Mouse (Mus musculus): ENCODE measurements around the gene Lemd1. TPM values are rescaled to one million over a fixed set of nuclear protein-coding genes. Genes with fewer than 3 reads are reported as not detected.
A peak's percentile ranks its signal among the peaks of the same experiment; 100 is the strongest.

The Lemd1 gene
- polyA plus RNA-seq, 1 experiment from 2014 or later, result 17.6 TPM

DNA sequence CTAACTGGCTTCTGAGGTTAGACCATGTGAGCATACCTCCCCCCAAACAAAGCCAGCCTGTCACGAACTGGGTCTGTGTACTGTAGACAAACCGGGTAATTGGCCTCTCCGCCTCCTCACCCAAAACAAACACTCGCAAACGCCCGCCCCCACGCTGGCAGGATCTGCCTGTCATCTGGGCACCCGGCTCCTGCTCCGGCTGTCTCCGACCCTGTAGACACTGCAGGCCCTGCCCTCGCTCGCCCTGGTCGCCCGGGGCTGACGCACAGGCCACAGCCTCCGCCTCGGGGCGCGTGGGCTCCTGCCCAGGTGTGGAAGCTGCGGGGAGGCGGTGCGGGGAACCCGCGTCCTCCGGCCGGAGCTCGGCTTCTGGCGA lies 107.2 kb downstream of the Lemd1 start, which contains the start of gene Klhdc8a:
Gene Klhdc8a (plus strand): TSS at position 202 of the 376 bp plus-strand sequence.
- Histone ChIP-seq H3K9me3 (replicated peaks) (no peaks in the 10 kb centered on the region), H3K27me3 (replicated peaks) (peaks cover 8% of the 10 kb centered on the region), H3K27ac (replicated peaks) (peak within 1 kb of the TSS; percentile 84), H3K4me3 (replicated peaks) (peak within 1 kb of the TSS; percentile 62), H3K9ac (replicated peaks) (peak within 1 kb of the TSS; percentile 80), H3K4me2 (peak within 1 kb of the TSS; percentile 98), H3K4me1 (peaks cover 47% of the 10 kb centered on the region), H3K36me3 (no peaks in the 10 kb centered on the region)
- 1% methylated on average over 28 of the region's 28 CpGs for WGBS
- ATAC-seq (ENCODE audit: low FRiP score), result peak; percentile 67

DNA sequence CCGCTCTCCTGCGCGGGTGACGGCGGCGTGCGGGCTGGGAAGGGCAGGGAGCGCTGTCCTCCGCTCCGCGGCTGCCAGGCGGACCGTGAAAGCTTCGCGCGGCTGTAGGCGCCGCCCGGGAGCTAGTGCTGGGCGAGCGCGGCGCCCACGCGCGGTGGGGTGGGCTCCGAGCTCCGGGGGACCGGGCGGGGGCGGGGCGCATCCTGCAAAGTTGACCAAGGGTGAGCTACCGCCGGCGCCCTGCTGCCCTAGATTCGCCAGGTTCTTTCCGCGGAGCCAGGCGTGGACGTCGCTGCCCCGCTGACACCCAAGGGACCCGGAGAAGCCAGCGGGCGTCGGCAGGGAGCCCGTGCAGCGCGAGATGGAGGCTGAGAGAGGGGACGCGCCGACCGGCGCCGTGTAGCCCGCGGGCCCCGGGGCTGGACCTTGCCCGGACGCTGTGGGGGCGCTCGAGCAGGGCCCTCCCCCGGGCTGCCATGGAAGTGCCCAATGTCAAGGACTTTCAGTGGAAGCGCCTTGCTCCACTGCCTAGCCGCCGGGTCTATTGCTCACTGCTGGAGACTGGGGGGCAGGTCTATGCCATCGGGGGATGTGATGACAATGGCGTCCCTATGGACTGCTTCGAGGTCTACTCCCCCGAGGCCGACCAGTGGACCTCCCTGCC lies 107.7 kb downstream of the Lemd1 start:
- H3K4me2 ChIP-seq, result peak overlapping the region; percentile 98
- peak overlapping the region; percentile 84 for H3K27ac ChIP-seq (replicated peaks)
- 1% methylated on average over 64 of the region's 71 CpGs for whole genome bisulfite sequencing
- ATAC-seq (ENCODE audit: low FRiP score), result peak; percentile 75
- peak overlapping the region; percentile 80 for H3K9ac ChIP-seq (replicated peaks)
- peaks cover 47% of the 10 kb centered on the region for H3K4me1 ChIP-seq
- H3K27me3 ChIP-seq (replicated peaks), result peaks cover 8% of the 10 kb centered on the region
- H3K36me3 ChIP-seq, result no peaks in the 10 kb centered on the region
- H3K4me3 ChIP-seq (replicated peaks), result peak overlapping the region; percentile 62
- H3K9me3 ChIP-seq (replicated peaks), result no peaks in the 10 kb centered on the region

DNA sequence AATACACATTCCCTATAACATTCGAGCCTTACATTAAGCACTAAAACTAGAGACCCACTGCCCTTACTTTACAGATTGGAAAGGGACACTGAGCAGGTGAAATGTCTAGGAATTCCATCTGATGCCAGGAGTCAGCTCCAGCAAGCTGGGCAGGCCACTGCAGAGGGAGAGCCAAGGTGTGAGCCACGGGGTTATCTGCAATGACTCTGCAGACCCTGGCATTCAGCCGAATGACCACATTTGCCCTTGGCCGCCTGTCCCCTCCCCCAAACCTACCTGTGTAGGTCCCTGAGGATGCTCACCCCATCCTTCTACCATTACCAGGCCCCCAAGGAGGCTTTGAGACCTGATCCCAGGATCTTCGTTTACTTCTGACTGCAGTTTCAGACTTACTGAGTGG lies 108.5 kb downstream of the Lemd1 start:
- peak overlapping the region; percentile 62 for H3K4me3 ChIP-seq (replicated peaks)
- 85% methylated on average over 5 of the region's 5 CpGs for whole genome bisulfite sequencing
- no peaks in the 10 kb centered on the region for H3K36me3 ChIP-seq
- no peaks in the 10 kb centered on the region for H3K9me3 ChIP-seq (replicated peaks)
- peak overlapping the region; percentile 98 for H3K4me2 ChIP-seq
- peaks cover 8% of the 10 kb centered on the region for H3K27me3 ChIP-seq (replicated peaks)
- no peak for ATAC-seq (ENCODE audit: low FRiP score)
- H3K9ac ChIP-seq (replicated peaks), result peak overlapping the region; percentile 80; the same call in 1 of the 2 replicates
- H3K27ac ChIP-seq (replicated peaks), result no peak overlapping the region
- peaks cover 47% of the 10 kb centered on the region for H3K4me1 ChIP-seq

DNA sequence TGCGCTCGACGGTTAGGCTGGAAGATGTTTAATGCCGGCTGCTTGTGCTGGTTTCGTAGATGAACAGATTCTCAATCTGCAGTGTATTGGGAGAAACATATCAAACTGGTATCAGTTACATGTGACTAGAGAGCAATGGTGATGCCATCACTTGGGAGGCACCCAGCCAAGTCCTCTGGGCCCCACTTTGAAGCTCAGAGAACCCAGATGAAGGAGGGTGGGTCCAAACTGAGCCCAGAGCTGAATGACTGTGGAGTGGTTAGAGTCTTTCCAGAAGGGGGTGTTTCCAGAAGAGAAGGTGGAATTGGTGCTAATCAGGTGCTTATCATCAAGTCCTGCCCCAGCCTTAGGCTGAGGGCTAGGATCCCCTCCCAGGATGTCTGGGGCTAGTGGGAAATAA lies 110.0 kb downstream of the Lemd1 start:
- peaks cover 8% of the 10 kb centered on the region for H3K27me3 ChIP-seq (replicated peaks)
- no peak overlapping the region for H3K27ac ChIP-seq (replicated peaks)
- peak overlapping the region; percentile 98 for H3K4me2 ChIP-seq
- H3K4me3 ChIP-seq (replicated peaks), result no peak overlapping the region
- no peaks in the 10 kb centered on the region for H3K36me3 ChIP-seq
- peaks cover 39% of the 10 kb centered on the region for H3K4me1 ChIP-seq
- 52% methylated on average over 5 of the region's 5 CpGs for WGBS
- H3K9ac ChIP-seq (replicated peaks), result no peak overlapping the region
- H3K9me3 ChIP-seq (replicated peaks), result no peaks in the 10 kb centered on the region
- ATAC-seq (ENCODE audit: low FRiP score), result no peak

DNA sequence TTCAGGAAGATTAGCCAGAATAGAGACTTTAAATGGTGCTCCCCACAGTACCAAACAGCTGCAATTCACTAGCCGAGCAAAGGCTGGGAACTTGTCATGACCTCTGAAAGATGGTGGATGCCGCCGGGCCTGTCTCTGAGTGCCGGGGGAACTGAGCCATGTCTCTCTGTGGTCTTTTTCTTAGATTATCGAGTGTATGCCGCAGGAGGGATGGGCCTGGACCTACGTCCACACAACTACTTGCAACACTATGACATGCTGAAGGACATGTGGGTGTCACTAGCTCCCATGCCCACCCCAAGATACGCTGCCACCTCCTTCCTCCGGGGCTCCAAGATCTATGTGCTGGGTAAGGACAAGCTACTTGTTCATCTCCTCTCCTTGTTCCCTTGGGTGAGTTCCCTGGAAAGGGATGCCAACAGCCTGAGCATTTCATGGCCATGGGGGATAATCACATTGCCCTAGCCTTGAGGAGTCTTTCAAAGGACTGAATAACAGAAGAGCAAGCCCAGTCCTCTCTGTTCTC lies 111.2 kb downstream of the Lemd1 start:
- Histone ChIP-seq H3K36me3 (no peaks in the 10 kb centered on the region), H3K9me3 (replicated peaks) (no peaks in the 10 kb centered on the region), H3K27me3 (replicated peaks) (peaks cover 8% of the 10 kb centered on the region), H3K4me1 (peaks cover 38% of the 10 kb centered on the region), H3K27ac (replicated peaks) (no peak overlapping the region), H3K4me2 (no peak overlapping the region), H3K9ac (replicated peaks) (no peak overlapping the region), H3K4me3 (replicated peaks) (no peak overlapping the region)
- WGBS, result 85% methylated on average over 9 of the region's 9 CpGs
- ATAC-seq (ENCODE audit: low FRiP score), result no peak

DNA sequence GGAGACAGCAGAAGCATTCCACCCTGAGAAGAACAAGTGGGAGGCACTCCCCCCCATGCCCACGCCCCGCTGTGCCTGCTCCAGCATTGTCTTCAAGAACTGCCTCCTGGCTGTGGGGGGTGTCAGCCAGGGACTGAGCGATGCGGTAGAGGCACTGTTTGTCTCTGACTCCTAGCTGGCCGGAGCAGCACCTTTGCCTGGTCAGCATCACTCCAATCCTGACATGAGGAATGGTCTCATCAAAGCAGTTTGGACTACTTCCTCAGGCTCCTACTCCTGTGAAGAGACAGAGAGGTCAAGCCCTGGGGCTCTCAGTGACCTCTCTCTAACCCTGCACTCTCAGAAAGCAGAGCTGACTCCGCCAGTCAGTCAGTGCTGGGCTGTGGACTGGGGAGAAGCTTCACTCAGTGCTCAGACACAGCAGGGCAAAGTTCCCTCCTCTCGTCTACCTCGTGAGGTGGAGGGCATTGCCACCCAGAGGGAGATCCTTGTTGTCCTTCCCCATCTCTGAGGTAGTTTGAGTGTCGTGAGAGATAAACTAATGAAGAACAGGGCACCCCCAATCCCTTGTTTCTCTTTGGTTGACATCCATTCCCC lies 113.5 kb downstream of the Lemd1 start:
- WGBS, result 43% methylated on average over 9 of the region's 9 CpGs

GRCm38 (mm10) chr1:132306160-132306559 lies 114.9 kb downstream of the Lemd1 start:
- no peak overlapping the region for H3K27ac ChIP-seq (replicated peaks)
- peaks cover 7% of the 10 kb centered on the region; the same call in 1 of the 2 replicates for H3K4me1 ChIP-seq
- peaks cover 7% of the 10 kb centered on the region; the same call in 1 of the 2 replicates for H3K27me3 ChIP-seq (replicated peaks)
- H3K36me3 ChIP-seq, result no peaks in the 10 kb centered on the region
- no peak overlapping the region for H3K4me2 ChIP-seq
- no peak overlapping the region for H3K9ac ChIP-seq (replicated peaks)
- H3K9me3 ChIP-seq (replicated peaks), result no peaks in the 10 kb centered on the region
- no peak overlapping the region for H3K4me3 ChIP-seq (replicated peaks)
- WGBS, result 50% methylated on average over 4 of the region's 4 CpGs
- no peak for ATAC-seq (ENCODE audit: low FRiP score)

More for the DNA sequence above, 113.5 kb downstream of the Lemd1 start:
- H3K4me2 ChIP-seq, result no peak overlapping the region
- H3K36me3 ChIP-seq, result no peaks in the 10 kb centered on the region
- no peak overlapping the region for H3K27ac ChIP-seq (replicated peaks)
- H3K27me3 ChIP-seq (replicated peaks), result peaks cover 7% of the 10 kb centered on the region
- ATAC-seq (ENCODE audit: low FRiP score), result no peak
- no peak overlapping the region for H3K9ac ChIP-seq (replicated peaks)
- peaks cover 18% of the 10 kb centered on the region for H3K4me1 ChIP-seq
- H3K4me3 ChIP-seq (replicated peaks), result no peak overlapping the region
- no peaks in the 10 kb centered on the region for H3K9me3 ChIP-seq (replicated peaks)

GRCm38 (mm10) chr1:132306808-132307207 lies 115.6 kb downstream of the Lemd1 start:
- Histone ChIP-seq H3K4me1 (peaks cover 3% of the 10 kb centered on the region; the same call in 1 of the 2 replicates), H3K4me3 (replicated peaks) (no peak overlapping the region), H3K36me3 (no peaks in the 10 kb centered on the region), H3K9ac (replicated peaks) (no peak overlapping the region), H3K27me3 (replicated peaks) (peaks cover 6% of the 10 kb centered on the region; the same call in 1 of the 2 replicates), H3K4me2 (no peak overlapping the region), H3K9me3 (replicated peaks) (no peaks in the 10 kb centered on the region), H3K27ac (replicated peaks) (no peak overlapping the region)
- 0 out of 2 replicates have a peak, but pooled peaks have one; percentile 14 for ATAC-seq (ENCODE audit: low FRiP score)
- 24% methylated on average over 4 of the region's 4 CpGs for WGBS

DNA sequence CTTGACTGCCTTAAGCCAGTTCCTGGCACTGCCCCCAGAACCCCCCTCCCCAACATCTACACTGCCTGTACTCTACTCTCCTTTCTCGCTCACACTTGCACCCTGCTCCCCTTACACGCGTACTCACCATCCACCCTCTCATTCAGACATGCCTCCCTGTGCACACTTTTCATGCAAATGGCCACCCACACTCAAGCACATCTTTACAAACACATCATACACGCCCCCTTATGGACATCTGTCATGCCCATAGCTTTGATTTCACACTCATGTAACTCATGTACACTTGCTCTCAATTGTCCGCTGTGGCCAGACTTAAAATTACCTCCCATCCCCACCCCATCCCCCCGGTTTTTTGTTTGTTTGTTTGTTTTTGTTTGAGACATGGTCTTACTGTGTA lies 116.7 kb downstream of the Lemd1 start:
- Histone ChIP-seq H3K27ac (replicated peaks) (no peak overlapping the region), H3K9me3 (replicated peaks) (no peaks in the 10 kb centered on the region), H3K27me3 (replicated peaks) (peaks cover 3% of the 10 kb centered on the region; the same call in 1 of the 2 replicates), H3K4me3 (replicated peaks) (no peak overlapping the region), H3K4me2 (no peak overlapping the region), H3K36me3 (no peaks in the 10 kb centered on the region), H3K9ac (replicated peaks) (no peak overlapping the region), H3K4me1 (peaks cover 1% of the 10 kb centered on the region; the same call in 1 of the 2 replicates)
- ATAC-seq (ENCODE audit: low FRiP score), result no peak
- 87% methylated on average over 6 of the region's 6 CpGs for WGBS

DNA sequence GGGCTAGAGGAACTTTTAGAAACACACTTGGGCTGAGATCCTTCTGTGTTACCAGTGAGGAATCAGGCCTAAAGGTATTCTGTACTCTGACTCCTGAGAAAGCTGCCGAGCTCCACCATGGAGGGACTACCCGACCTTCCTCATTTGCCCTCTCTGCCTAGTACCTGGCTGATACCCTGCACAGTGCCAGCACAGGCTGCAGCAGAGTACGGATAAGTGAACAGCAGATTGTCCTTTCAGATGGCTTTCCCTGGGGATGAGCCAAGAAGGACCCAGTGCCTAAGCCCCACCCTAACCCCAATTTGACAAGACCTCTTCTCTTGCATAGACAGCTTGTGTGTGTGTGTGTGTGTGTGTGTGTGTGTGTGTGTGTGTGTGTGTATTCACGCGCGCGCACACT lies 117.4 kb downstream of the Lemd1 start:
- H3K9me3 ChIP-seq (replicated peaks), result no peaks in the 10 kb centered on the region
- no peak overlapping the region for H3K4me3 ChIP-seq (replicated peaks)
- ATAC-seq (ENCODE audit: low FRiP score), result no peak
- no peaks in the 10 kb centered on the region for H3K4me1 ChIP-seq
- no peak overlapping the region for H3K4me2 ChIP-seq
- H3K36me3 ChIP-seq, result no peaks in the 10 kb centered on the region
- H3K27ac ChIP-seq (replicated peaks), result no peak overlapping the region
- WGBS, result 95% methylated on average over 7 of the region's 7 CpGs
- peaks cover 3% of the 10 kb centered on the region; the same call in 1 of the 2 replicates for H3K27me3 ChIP-seq (replicated peaks)
- no peak overlapping the region for H3K9ac ChIP-seq (replicated peaks)
